Mouse (Mus musculus) C2C12 (cell line): ENCODE data around the gene Synj2.

Experiments used
- CEBPB ChIP-seq: IDR thresholded peaks from one replicate; pipeline ENCODE4 v1.6.1; 2011; ENCODE audit warnings: low read depth, mild to moderate bottlenecking, control low read depth, moderate library complexity
- CTCF ChIP-seq: IDR thresholded peaks from one replicate; pipeline ENCODE4 v1.5.1; 2011; ENCODE audit not compliant: control insufficient read depth, insufficient read depth, insufficient read length
- MYOG ChIP-seq: IDR thresholded peaks from one replicate; pipeline ENCODE4 v1.6.1; 2011; ENCODE audit not compliant: control insufficient read depth, insufficient read length; ENCODE audit errors: extremely low read depth
- USF1 ChIP-seq: IDR thresholded peaks from one replicate; pipeline ENCODE4 v1.6.1; 2011; ENCODE audit warnings: low read depth, mild to moderate bottlenecking, control low read depth, moderate library complexity

GRCm38 (mm10) chr17:5988102-5988501 lies 47.0 kb downstream of the Synj2 start:
- TF ChIP-seq CTCF: no peak
- TF ChIP-seq CEBPB: no peak
- no peak for TF ChIP-seq USF1
- no peak for TF ChIP-seq MYOG
